Mouse (Mus musculus) megakaryocyte, embryonic 14.5 days (primary cell): ENCODE measurements around the gene Mxi1.
"Not testable (repeated sequence)": the region's sequence is repeated elsewhere in the genome, so short reads cannot be mapped to it uniquely, and the experiment has no call there.

ENCODE experiments used
- FLI1 ChIP-seq: IDR thresholded peaks from 2 replicates; pipeline ENCODE4 v1.6.1; 2012; ENCODE audit warnings: low read length, inconsistent platforms, mixed read lengths
- GATA1 ChIP-seq: IDR thresholded peaks from 3 replicates; pipeline ENCODE4 v1.6.1; 2012; ENCODE audit warnings: mixed read lengths, low read length, inconsistent platforms, borderline replicate concordance

- not testable (repeated sequence) for TF ChIP-seq GATA1, FLI1
Measured at GRCm38 (mm10) chr19:53394956-53395355, 84.6 kb downstream of the Mxi1 start.
